Mouse (Mus musculus) liver, embryonic 14.5 days (tissue): ENCODE measurements around the gene Rbsn. TPM values are rescaled to one million over a fixed set of nuclear protein-coding genes. Genes with fewer than 3 reads are reported as not detected.

Experiments
- ATAC-seq: fragments of 200-750 bp; cut with Nextera tagmentation; 2 replicates; pipeline ENCODE4 v1.8.0; 2017; ENCODE audit warnings: moderate number of reproducible peaks, mild to moderate bottlenecking, moderate library complexity; ENCODE audit not compliant: insufficient read depth
- DNase-seq, 3 experiments: peaks; one replicate each; pipeline ENCODE4 v3.0.0-alpha.2; 2012 to 2013; ENCODE audit warnings: low read depth in 3 of 3, low spot score in 3 of 3
- H3K27ac ChIP-seq: fragments of 300-500 bp; sonication (generic); 2 replicates; pipeline ENCODE4 v1.5.1; 2014; ENCODE audit warnings: moderate library complexity, mild to moderate bottlenecking, control low read depth, inconsistent platforms
- H3K27me3 ChIP-seq: fragments of 300-500 bp; sonication (generic); 2 replicates; pipeline ENCODE4 v1.6.1; 2014; ENCODE audit warnings: mild to moderate bottlenecking, low read length, moderate library complexity; ENCODE audit not compliant: control insufficient read depth, insufficient read depth
- H3K36me3 ChIP-seq: fragments of 300-500 bp; sonication (generic); replicated peaks from 2 replicates; pipeline ENCODE4 v1.6.1; 2014; ENCODE audit warnings: low read depth; ENCODE audit not compliant: control insufficient read depth, insufficient read depth
- H3K4me1 ChIP-seq, 2 experiments: fragments of 200-500 bp in 1 of 2; fragments of 300-500 bp in 1 of 2; sonication (generic) in 1 of 2; replicated peaks; 2 replicates each; pipeline ENCODE4 v1.6.1; 2012 to 2014; ENCODE audit warnings: antibody characterized with exemption in 1 of 2, inconsistent platforms in 1 of 2, low read length in 1 of 2; ENCODE audit not compliant: control insufficient read depth in 2 of 2, insufficient read depth in 2 of 2
- H3K4me2 ChIP-seq: fragments of 300-500 bp; sonication (generic); 2 replicates; pipeline ENCODE4 v1.6.1; 2014; ENCODE audit warnings: low read depth, mild to moderate bottlenecking, control low read depth, moderate library complexity
- H3K4me3 ChIP-seq, 2 experiments: fragments of 200-500 bp in 1 of 2; fragments of 300-500 bp in 1 of 2; sonication (generic) in 1 of 2; 2 replicates each; pipeline ENCODE4 v1.5.1; 2012 to 2014; ENCODE audit warnings: low read depth in 2 of 2, low read length in 2 of 2, mild to moderate bottlenecking in 2 of 2, control low read depth in 1 of 2, inconsistent platforms in 1 of 2, moderate library complexity in 1 of 2; ENCODE audit not compliant: insufficient read depth in 1 of 2
- H3K9ac ChIP-seq: fragments of 300-500 bp; sonication (generic); replicated peaks from 2 replicates; pipeline ENCODE4 v1.6.1; 2014; ENCODE audit warnings: mild to moderate bottlenecking, control low read depth, moderate library complexity
- H3K9me3 ChIP-seq: fragments of 300-500 bp; sonication (generic); 2 replicates; pipeline ENCODE4 v1.6.1; 2016; ENCODE audit warnings: low read length, mixed read lengths; ENCODE audit not compliant: control insufficient read depth
- CTCF ChIP-seq: IDR thresholded peaks from 2 replicates; pipeline ENCODE4 v1.5.1; 2016; ENCODE audit warnings: antibody characterized with exemption, low read depth, control low read depth
- EP300 ChIP-seq: IDR thresholded peaks from 2 replicates; pipeline ENCODE4 v1.6.1; 2016; ENCODE audit warnings: antibody characterized with exemption, low read depth
- WGBS: fragments of 180-500 bp; shearing (Covaris S2); extraction: QIAGEN DNeasy Blood & Tissue Kit; methylation state at CpG from one replicate; pipeline ENCODE4 v1.1.7; 2014; ENCODE audit not compliant: insufficient replicate concordance; 5-methylcytosine and 5-hydroxymethylcytosine counted together
- polyA plus RNA-seq, 2 experiments: library from polyadenylated mRNA; depleted of rRNA in 1 of 2; stranded (reverse) in 1 of 2; unstranded in 1 of 2; fragments of >200 nt; fragmentation: Nextera tagmentation in 1 of 2; extraction: Ambion mirVana in 1 of 2; gene quantifications; 2 replicates each; pipeline versions ENCODE4 v1.2.1 to v1.2.3; 2012 to 2014

Rbsn gene
- polyA plus RNA-seq, 2 experiments, result 3.8 to 5.3 TPM

GRCm38 (mm10) chr6:92221604-92222003 is 6.9 kb upstream of the Rbsn start:
- Histone ChIP-seq H3K27ac (no peak overlapping the region), H3K9me3 (no peaks in the 10 kb centered on the region), H3K9ac (no peak overlapping the region), H3K36me3 (no peaks in the 10 kb centered on the region), H3K4me1 (no peaks in the 10 kb centered on the region), H3K4me3 (no peak overlapping the region), H3K4me2 (no peak overlapping the region), H3K27me3 (no peaks in the 10 kb centered on the region)
- DNase-seq, result no peak
- TF ChIP-seq CTCF (no peak), EP300 (no peak)
- 0 out of 2 replicates have a peak, but pooled peaks have one; percentile 28 for ATAC-seq
- 59% methylated on average over 6 of the region's 6 CpGs for WGBS

- 37% methylated on average over 3 of the region's 3 CpGs for WGBS
- no peaks in the 10 kb centered on the region for H3K27me3 ChIP-seq
- H3K36me3 ChIP-seq, result no peaks in the 10 kb centered on the region
- no peak overlapping the region for H3K4me3 ChIP-seq
- no peak for ATAC-seq
- H3K9me3 ChIP-seq, result no peaks in the 10 kb centered on the region
- peak in 2 of 3 experiments; percentile 36 to 37 for DNase-seq
- no peak overlapping the region for H3K9ac ChIP-seq
- TF ChIP-seq CTCF (peak; percentile 66), EP300 (no peak)
- H3K4me2 ChIP-seq, result no peak overlapping the region
- H3K27ac ChIP-seq, result no peak overlapping the region
- peaks cover 5 to 6% of the 10 kb centered on the region in 2 experiments for H3K4me1 ChIP-seq
These were observed 4.7 kb upstream of the Rbsn start for GRCm38 (mm10) chr6:92219445-92219844.

- peak overlapping the region; percentile 92 to 93 for H3K4me3 ChIP-seq
- WGBS, result under 1% methylated on average over 48 of the region's 48 CpGs
- peaks cover 10 to 14% of the 10 kb centered on the region in 2 experiments for H3K4me1 ChIP-seq
- peak overlapping the region; percentile 90 for H3K9ac ChIP-seq
- no peaks in the 10 kb centered on the region for H3K9me3 ChIP-seq
- no peak for TF ChIP-seq EP300
- no peak for TF ChIP-seq CTCF
- H3K27me3 ChIP-seq, result no peaks in the 10 kb centered on the region
- H3K36me3 ChIP-seq, result no peaks in the 10 kb centered on the region; the same call in 1 of the 2 replicates
- no peak for DNase-seq
- H3K27ac ChIP-seq, result peak overlapping the region; percentile 26
- ATAC-seq, result peak; percentile 76; the same call in 1 of the 2 replicates
- H3K4me2 ChIP-seq, result peak overlapping the region; percentile 86
These were observed 511 bp downstream of the Rbsn start for GRCm38 (mm10) chr6:92214055-92214772.

- no peaks in the 10 kb centered on the region for H3K27me3 ChIP-seq
- WGBS, result 83% methylated on average over 8 of the region's 8 CpGs
- no peak for TF ChIP-seq EP300
- no peak for TF ChIP-seq CTCF
- no peak overlapping the region for H3K4me2 ChIP-seq
- H3K4me1 ChIP-seq, result peaks cover 0 to 6% of the 10 kb centered on the region in 2 experiments; a peak in 2 of 4 replicates
- no peak for DNase-seq
- H3K9me3 ChIP-seq, result no peaks in the 10 kb centered on the region
- ATAC-seq, result no peak
- peaks cover 33% of the 10 kb centered on the region for H3K36me3 ChIP-seq
- no peak overlapping the region for H3K4me3 ChIP-seq
- no peak overlapping the region for H3K9ac ChIP-seq
- no peak overlapping the region for H3K27ac ChIP-seq
These were observed 15.3 kb downstream of the Rbsn start for GRCm38 (mm10) chr6:92199414-92199813.

- ATAC-seq (peak; percentile 39; the same call in 1 of the 2 replicates), DNase-seq (peak in 2 of 3 experiments; percentile 15 to 31)
- Histone ChIP-seq H3K27me3 (no peaks in the 10 kb centered on the region), H3K4me1 (peaks cover 7 to 8% of the 10 kb centered on the region in 2 experiments), H3K4me2 (peak overlapping the region; percentile 85), H3K27ac (no peak overlapping the region; the same call in 1 of the 2 replicates), H3K36me3 (peaks cover 6% of the 10 kb centered on the region), H3K4me3 (peak overlapping the region; percentile 72 to 89), H3K9me3 (no peaks in the 10 kb centered on the region), H3K9ac (peak overlapping the region; percentile 78)
- 2% methylated on average over 10 of the region's 10 CpGs for WGBS
- no peak for TF ChIP-seq EP300
- 0 out of 2 replicates have a peak, but pooled peaks have one; percentile 27 for TF ChIP-seq CTCF
These were observed 30.5 kb downstream of the Rbsn start for GRCm38 (mm10) chr6:92184178-92184577.
